Mouse (Mus musculus) lung, adult 10 weeks (tissue): ENCODE results near the gene C2cd3. TPM values are rescaled to one million over a fixed set of nuclear protein-coding genes. Genes with fewer than 3 reads are reported as not detected.

Experiments
- polyA plus RNA-seq: library from polyadenylated mRNA; stranded (reverse); fragments of 350-450 nt; fragmentation: Illumina TruSeq; extraction: RNeasy Lipid Tissue Mini Kit (QIAGEN cat#74804); gene quantifications from one replicate; pipeline ENCODE4 v1.2.3, GENCODE M21; 2014; ENCODE audit warnings: low read depth, low replicate concordance; ENCODE audit not compliant: insufficient read depth

C2cd3 gene
- 13.9 TPM for polyA plus RNA-seq

DNA sequence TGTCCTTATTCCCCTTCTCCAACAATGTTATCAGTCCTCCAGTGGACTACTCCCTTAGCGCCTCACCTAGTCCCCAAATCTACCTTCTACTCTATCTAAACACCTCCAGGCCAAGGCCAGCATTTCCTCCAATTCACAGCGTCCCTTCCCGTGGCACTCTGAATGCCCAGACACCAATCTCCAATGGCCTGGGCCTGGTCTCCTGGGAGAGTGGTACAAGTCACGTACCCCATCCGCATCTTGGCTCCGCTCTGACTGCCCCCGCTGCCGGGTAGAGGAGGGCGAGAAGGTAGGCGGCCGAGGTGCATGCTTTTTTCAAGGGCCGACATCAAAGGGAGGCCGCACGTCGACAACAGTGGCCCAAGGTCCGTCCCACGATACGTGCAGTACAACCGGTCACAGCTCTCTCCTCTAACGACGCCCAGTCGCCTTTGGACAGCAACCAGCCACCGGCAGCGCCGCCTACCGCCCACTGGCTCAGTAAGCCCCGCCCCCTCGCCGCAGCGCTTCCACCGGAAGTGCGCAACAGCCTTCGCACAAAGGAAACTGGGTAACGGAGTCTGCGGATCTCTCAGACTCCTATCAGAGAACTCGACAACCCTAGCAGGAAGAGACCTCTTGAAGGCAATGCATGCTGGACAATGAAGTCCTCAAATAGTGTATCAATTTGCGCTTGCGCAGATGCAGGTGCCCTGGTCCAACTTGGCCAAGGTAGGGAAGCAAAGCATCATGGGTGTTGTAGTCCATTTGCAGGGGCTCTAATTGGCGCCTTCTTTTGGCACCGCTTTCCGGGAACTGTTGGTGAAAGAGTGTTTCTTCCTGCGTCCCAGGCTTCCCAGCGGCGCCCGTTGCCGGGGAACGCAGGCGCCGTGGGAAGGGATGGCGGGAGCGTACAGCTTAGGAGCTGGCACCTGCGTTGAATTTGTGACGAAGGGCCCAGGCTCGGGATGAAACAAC, at the start of gene C2cd3, which contains the start of gene Ppme1:
Gene C2cd3 (plus strand): TSS at position 739 of the 957 bp plus-strand sequence.
Gene Ppme1 (minus strand): TSS at position 813 of the 957 bp plus-strand sequence.

DNA sequence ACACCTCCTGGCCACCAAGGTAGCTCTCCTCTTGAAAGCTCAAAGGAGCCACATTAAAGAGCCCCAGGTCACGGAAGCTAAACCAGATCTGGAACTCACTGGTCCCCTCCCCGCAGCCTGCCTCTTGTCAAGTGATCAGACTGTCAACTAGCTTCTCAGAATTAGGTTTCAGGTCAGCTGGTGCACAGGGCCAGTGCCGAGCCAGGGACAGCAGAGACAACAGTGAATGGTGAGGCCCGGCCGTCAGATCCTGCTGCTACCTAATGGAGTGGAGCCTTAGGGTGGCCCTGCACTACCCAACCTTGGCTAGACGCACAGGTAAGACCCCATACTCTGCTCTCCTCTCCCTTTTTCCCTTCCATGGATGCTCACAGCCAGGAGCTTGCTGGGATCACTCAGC, 100.7 kb downstream of the C2cd3 start, which contains the start of gene Ucp3:
Gene Ucp3 (plus strand): TSS at position 214 of the 400 bp plus-strand sequence.

DNA sequence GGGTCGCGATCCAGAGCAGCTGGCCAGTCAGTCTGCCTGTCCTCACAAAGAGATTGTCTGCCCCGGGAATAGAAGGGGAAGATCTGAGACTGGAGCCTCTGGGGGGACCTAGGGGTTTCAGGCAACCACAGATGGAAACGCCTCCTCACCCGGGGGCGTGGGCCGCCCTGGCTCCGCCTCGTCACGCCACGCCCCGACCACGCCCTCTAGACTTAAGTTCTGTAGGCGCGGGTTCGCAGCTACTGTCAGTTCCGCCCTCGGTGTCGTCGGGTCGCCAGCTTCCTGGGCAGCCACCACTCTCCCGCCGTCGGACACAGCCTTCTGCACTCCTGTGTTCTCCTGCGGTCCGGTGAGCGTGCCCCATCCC, 121.1 kb downstream of the C2cd3 start, which contains the start of gene Ucp2:
Gene Ucp2 (plus strand): TSS at position 221 of the 367 bp plus-strand sequence.

DNA sequence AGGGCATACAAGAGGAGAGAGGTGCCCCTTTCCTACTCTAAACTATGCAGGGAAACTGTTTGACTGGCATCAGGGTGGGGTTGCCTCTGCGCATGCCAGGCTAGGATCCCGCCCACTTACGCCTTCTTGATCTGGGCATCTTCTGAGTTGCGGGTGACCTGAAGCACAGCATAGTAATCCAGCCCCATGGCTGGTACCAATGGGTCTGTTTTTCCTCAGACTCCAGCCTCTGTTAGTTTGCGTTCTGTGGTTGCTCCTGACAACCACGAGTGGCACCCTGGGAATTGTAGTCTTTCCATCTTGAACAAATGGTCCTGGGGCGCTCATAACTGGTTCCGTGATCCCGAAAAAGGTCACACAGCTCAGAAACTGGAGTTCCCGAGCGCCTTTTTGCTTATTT, 142.5 kb downstream of the C2cd3 start, which contains the start of gene Dnajb13:
Gene Dnajb13 (minus strand): TSS at position 388 of the 400 bp plus-strand sequence.

Other genes with a start within 250 kb of the C2cd3 start
- gene Lipt2, start 213.0 kb upstream of the C2cd3 start, polyA plus RNA-seq, result 5.4 TPM
- gene Kcne3, start 195.7 kb upstream of the C2cd3 start, polyA plus RNA-seq, result 4.4 TPM
- gene Pgm2l1, start 144.8 kb upstream of the C2cd3 start, polyA plus RNA-seq, result 3.7 TPM
- 0.55 TPM for gene P4ha3, start 86.7 kb upstream of the C2cd3 start, polyA plus RNA-seq
- gene Ppme1, start 74 bp downstream of the C2cd3 start, polyA plus RNA-seq, result 15.4 TPM
- 2.5 TPM for gene Ucp3, start 100.8 kb downstream of the C2cd3 start, polyA plus RNA-seq
- gene Ucp2, start 121.1 kb downstream of the C2cd3 start, polyA plus RNA-seq, result 280 TPM
- gene Dnajb13, start 142.7 kb downstream of the C2cd3 start, polyA plus RNA-seq, result 11.1 TPM
- gene Coa4, start 164.8 kb downstream of the C2cd3 start, polyA plus RNA-seq, result 13.6 TPM
- gene Rab6a, start 235.2 kb downstream of the C2cd3 start, polyA plus RNA-seq, result 48.5 TPM
- 67.9 TPM for gene Mrpl48, start 236.1 kb downstream of the C2cd3 start, polyA plus RNA-seq